Mouse (Mus musculus) hindbrain, embryonic 13.5 days (tissue): ENCODE results near the gene Anxa9. TPM values are rescaled to one million over a fixed set of nuclear protein-coding genes. Genes with fewer than 3 reads are reported as not detected.

Experiments used
- ATAC-seq: fragments of 200-750 bp; cut with Nextera tagmentation; 2 replicates; pipeline ENCODE4 v1.8.0; 2017; ENCODE audit warnings: moderate TSS enrichment; ENCODE audit not compliant: low FRiP score
- H3K27ac ChIP-seq: fragments of 300-500 bp; sonication (generic); 2 replicates; pipeline ENCODE4 v1.5.1; 2015; ENCODE audit warnings: inconsistent platforms, mild to moderate bottlenecking, moderate library complexity
- H3K27me3 ChIP-seq: fragments of 300-500 bp; sonication (generic); 2 replicates; pipeline ENCODE4 v1.6.1; 2015; ENCODE audit warnings: mild to moderate bottlenecking, inconsistent platforms
- H3K36me3 ChIP-seq: fragments of 300-500 bp; sonication (generic); 2 replicates; pipeline ENCODE4 v1.6.1; 2015; ENCODE audit warnings: mild to moderate bottlenecking, inconsistent platforms
- H3K4me1 ChIP-seq: fragments of 300-500 bp; sonication (generic); replicated peaks from 2 replicates; pipeline ENCODE4 v1.6.1; 2015; ENCODE audit warnings: inconsistent platforms
- H3K4me2 ChIP-seq: fragments of 300-500 bp; sonication (generic); 2 replicates; pipeline ENCODE4 v1.6.1; 2015; ENCODE audit warnings: inconsistent platforms, mild to moderate bottlenecking, moderate library complexity
- H3K4me3 ChIP-seq: fragments of 300-500 bp; sonication (generic); 2 replicates; pipeline ENCODE4 v1.5.1; 2015; ENCODE audit warnings: mild to moderate bottlenecking, inconsistent platforms
- H3K9ac ChIP-seq: fragments of 300-500 bp; sonication (generic); 2 replicates; pipeline ENCODE4 v1.6.1; 2015; ENCODE audit warnings: mild to moderate bottlenecking, inconsistent platforms
- H3K9me3 ChIP-seq: fragments of 300-500 bp; sonication (generic); 2 replicates; pipeline ENCODE4 v1.6.1; 2016; ENCODE audit warnings: inconsistent platforms
- WGBS: fragments of 180-500 bp; shearing (Covaris S2); methylation state at CpG from one replicate; pipeline ENCODE4 v1.1.7; 2015; 5-methylcytosine and 5-hydroxymethylcytosine counted together
- polyA plus RNA-seq: library from polyadenylated mRNA; unstranded; fragments of >200 nt; fragmentation: Nextera tagmentation; extraction: Ambion mirVana; gene quantifications from 2 replicates; pipeline ENCODE4 v1.2.1, GENCODE M21; 2015

Anxa9 gene
- polyA plus RNA-seq, 1 experiment from 2014 or later: 0.38 TPM

- H3K4me3 ChIP-seq: peak overlapping the region; percentile 73
- no peaks in the 10 kb centered on the region for H3K9me3 ChIP-seq
- H3K36me3 ChIP-seq: peaks cover 7% of the 10 kb centered on the region; the same call in 1 of the 2 replicates
- H3K27ac ChIP-seq: peak overlapping the region; percentile 95
- H3K4me1 ChIP-seq: peaks cover 36% of the 10 kb centered on the region
- WGBS: 22% methylated on average over 8 of the region's 8 CpGs
- H3K27me3 ChIP-seq: no peaks in the 10 kb centered on the region
- peak overlapping the region; percentile 89 for H3K9ac ChIP-seq
- no peak for ATAC-seq
- peak overlapping the region; percentile 85 for H3K4me2 ChIP-seq
These were observed 26.2 kb downstream of the Anxa9 start for GRCm38 (mm10) chr3:95280747-95281146.

GRCm38 (mm10) chr3:95277149-95277551 is 29.8 kb downstream of the Anxa9 start:
- Histone ChIP-seq H3K4me3 (no peak overlapping the region), H3K36me3 (peaks cover 7% of the 10 kb centered on the region; the same call in 1 of the 2 replicates), H3K9ac (no peak overlapping the region), H3K9me3 (no peaks in the 10 kb centered on the region), H3K27ac (no peak overlapping the region), H3K27me3 (no peaks in the 10 kb centered on the region), H3K4me1 (peaks cover 13% of the 10 kb centered on the region), H3K4me2 (no peak overlapping the region)
- no peak for ATAC-seq
- 84% methylated on average over 1 of the region's 1 CpGs for WGBS

- Histone ChIP-seq H3K4me3 (no peak overlapping the region), H3K4me1 (peaks cover 13% of the 10 kb centered on the region), H3K36me3 (peaks cover 7% of the 10 kb centered on the region; the same call in 1 of the 2 replicates), H3K27me3 (no peaks in the 10 kb centered on the region), H3K27ac (no peak overlapping the region), H3K9me3 (no peaks in the 10 kb centered on the region), H3K9ac (no peak overlapping the region), H3K4me2 (no peak overlapping the region)
- 74% methylated on average over 5 of the region's 5 CpGs for WGBS
- ATAC-seq: no peak
These were observed 30.5 kb downstream of the Anxa9 start for GRCm38 (mm10) chr3:95276428-95276934.

GRCm38 (mm10) chr3:95275161-95275560 is 31.8 kb downstream of the Anxa9 start:
- ATAC-seq: no peak

GRCm38 (mm10) chr3:95274453-95274852 is 32.5 kb downstream of the Anxa9 start:
- H3K4me1 ChIP-seq: no peaks in the 10 kb centered on the region
- no peak overlapping the region for H3K4me3 ChIP-seq
- H3K36me3 ChIP-seq: peaks cover 11% of the 10 kb centered on the region
- ATAC-seq: no peak
- no peaks in the 10 kb centered on the region for H3K27me3 ChIP-seq
- no peak overlapping the region for H3K27ac ChIP-seq
- no peak overlapping the region for H3K4me2 ChIP-seq
- H3K9me3 ChIP-seq: no peaks in the 10 kb centered on the region
- 92% methylated on average over 4 of the region's 4 CpGs for WGBS
- no peak overlapping the region for H3K9ac ChIP-seq

More at GRCm38 (mm10) chr3:95275161-95275560, 31.8 kb downstream of the Anxa9 start:
- Histone ChIP-seq H3K4me3 (no peak overlapping the region), H3K27ac (no peak overlapping the region), H3K9ac (no peak overlapping the region), H3K9me3 (no peaks in the 10 kb centered on the region), H3K36me3 (peaks cover 7% of the 10 kb centered on the region; the same call in 1 of the 2 replicates), H3K4me1 (0 out of 2 replicates have a peak, but pooled peaks cover 5% of the 10 kb centered on the region), H3K27me3 (no peaks in the 10 kb centered on the region), H3K4me2 (no peak overlapping the region)
- 86% methylated on average over 6 of the region's 6 CpGs for WGBS

- H3K9ac ChIP-seq: no peak overlapping the region
- no peak overlapping the region for H3K4me3 ChIP-seq
- no peak overlapping the region for H3K27ac ChIP-seq
- WGBS: 89% methylated on average over 5 of the region's 5 CpGs
- no peaks in the 10 kb centered on the region for H3K27me3 ChIP-seq
- no peak for ATAC-seq
- no peak overlapping the region for H3K4me2 ChIP-seq
- H3K36me3 ChIP-seq: peaks cover 19% of the 10 kb centered on the region
- no peaks in the 10 kb centered on the region for H3K4me1 ChIP-seq
- H3K9me3 ChIP-seq: no peaks in the 10 kb centered on the region
These were observed 33.5 kb downstream of the Anxa9 start for GRCm38 (mm10) chr3:95273471-95273870.

GRCm38 (mm10) chr3:95270766-95271364 is 36.1 kb downstream of the Anxa9 start:
- H3K27me3 ChIP-seq: no peaks in the 10 kb centered on the region
- no peak overlapping the region for H3K4me3 ChIP-seq
- H3K9ac ChIP-seq: no peak overlapping the region
- H3K36me3 ChIP-seq: peaks cover 38% of the 10 kb centered on the region
- ATAC-seq: no peak
- no peak overlapping the region for H3K27ac ChIP-seq
- 89% methylated on average over 12 of the region's 12 CpGs for WGBS
- no peaks in the 10 kb centered on the region for H3K9me3 ChIP-seq
- H3K4me2 ChIP-seq: no peak overlapping the region
- no peaks in the 10 kb centered on the region for H3K4me1 ChIP-seq

GRCm38 (mm10) chr3:95269789-95270188 is 37.2 kb downstream of the Anxa9 start:
- H3K36me3 ChIP-seq: peaks cover 43% of the 10 kb centered on the region
- no peak overlapping the region for H3K27ac ChIP-seq
- H3K9me3 ChIP-seq: no peaks in the 10 kb centered on the region
- H3K9ac ChIP-seq: no peak overlapping the region
- no peaks in the 10 kb centered on the region for H3K27me3 ChIP-seq
- no peak for ATAC-seq
- no peak overlapping the region for H3K4me3 ChIP-seq
- H3K4me2 ChIP-seq: no peak overlapping the region
- no peaks in the 10 kb centered on the region for H3K4me1 ChIP-seq
- WGBS: 87% methylated on average over 5 of the region's 5 CpGs

- H3K4me2 ChIP-seq: no peak overlapping the region
- H3K27me3 ChIP-seq: no peaks in the 10 kb centered on the region
- H3K9me3 ChIP-seq: no peaks in the 10 kb centered on the region
- H3K27ac ChIP-seq: no peak overlapping the region
- no peak overlapping the region for H3K4me3 ChIP-seq
- no peak overlapping the region for H3K9ac ChIP-seq
- no peak for ATAC-seq
- no peaks in the 10 kb centered on the region for H3K4me1 ChIP-seq
- H3K36me3 ChIP-seq: peaks cover 60% of the 10 kb centered on the region
These were observed 39.1 kb downstream of the Anxa9 start for GRCm38 (mm10) chr3:95267855-95268254.

- no peaks in the 10 kb centered on the region for H3K27me3 ChIP-seq
- no peaks in the 10 kb centered on the region for H3K4me1 ChIP-seq
- H3K27ac ChIP-seq: no peak overlapping the region
- H3K36me3 ChIP-seq: peaks cover 76% of the 10 kb centered on the region
- no peak overlapping the region for H3K4me3 ChIP-seq
- ATAC-seq: no peak
- no peak overlapping the region for H3K9ac ChIP-seq
- no peak overlapping the region for H3K4me2 ChIP-seq
- no peaks in the 10 kb centered on the region for H3K9me3 ChIP-seq
- WGBS: 97% methylated on average over 3 of the region's 3 CpGs
These were observed 40.9 kb downstream of the Anxa9 start for GRCm38 (mm10) chr3:95266052-95266451.

GRCm38 (mm10) chr3:95264724-95265123 is 42.3 kb downstream of the Anxa9 start:
- Histone ChIP-seq H3K4me3 (no peak overlapping the region), H3K36me3 (peaks cover 88% of the 10 kb centered on the region), H3K9me3 (no peaks in the 10 kb centered on the region), H3K9ac (no peak overlapping the region), H3K4me2 (no peak overlapping the region), H3K27ac (no peak overlapping the region), H3K4me1 (no peaks in the 10 kb centered on the region), H3K27me3 (no peaks in the 10 kb centered on the region)
- WGBS: 68% methylated on average over 1 of the region's 1 CpGs
- no peak for ATAC-seq

- Histone ChIP-seq H3K4me2 (no peak overlapping the region), H3K9ac (no peak overlapping the region), H3K27ac (no peak overlapping the region), H3K27me3 (no peaks in the 10 kb centered on the region), H3K4me3 (no peak overlapping the region), H3K36me3 (peaks cover 89% of the 10 kb centered on the region), H3K4me1 (no peaks in the 10 kb centered on the region), H3K9me3 (no peaks in the 10 kb centered on the region)
- ATAC-seq: 0 out of 2 replicates have a peak, but pooled peaks have one; percentile 36
- WGBS: 53% methylated on average over 11 of the region's 11 CpGs
These were observed 43.8 kb downstream of the Anxa9 start for GRCm38 (mm10) chr3:95263089-95263739.

- Histone ChIP-seq H3K9me3 (no peaks in the 10 kb centered on the region), H3K36me3 (peaks cover 89% of the 10 kb centered on the region), H3K27me3 (no peaks in the 10 kb centered on the region), H3K4me2 (no peak overlapping the region), H3K4me1 (no peaks in the 10 kb centered on the region), H3K9ac (no peak overlapping the region), H3K27ac (no peak overlapping the region), H3K4me3 (no peak overlapping the region)
- no peak for ATAC-seq
- WGBS: 92% methylated on average over 4 of the region's 4 CpGs
These were observed 45.0 kb downstream of the Anxa9 start for GRCm38 (mm10) chr3:95261975-95262374.
